ENCODE assay signal across 13 mouse cellular contexts in the genomic region with DNA sequence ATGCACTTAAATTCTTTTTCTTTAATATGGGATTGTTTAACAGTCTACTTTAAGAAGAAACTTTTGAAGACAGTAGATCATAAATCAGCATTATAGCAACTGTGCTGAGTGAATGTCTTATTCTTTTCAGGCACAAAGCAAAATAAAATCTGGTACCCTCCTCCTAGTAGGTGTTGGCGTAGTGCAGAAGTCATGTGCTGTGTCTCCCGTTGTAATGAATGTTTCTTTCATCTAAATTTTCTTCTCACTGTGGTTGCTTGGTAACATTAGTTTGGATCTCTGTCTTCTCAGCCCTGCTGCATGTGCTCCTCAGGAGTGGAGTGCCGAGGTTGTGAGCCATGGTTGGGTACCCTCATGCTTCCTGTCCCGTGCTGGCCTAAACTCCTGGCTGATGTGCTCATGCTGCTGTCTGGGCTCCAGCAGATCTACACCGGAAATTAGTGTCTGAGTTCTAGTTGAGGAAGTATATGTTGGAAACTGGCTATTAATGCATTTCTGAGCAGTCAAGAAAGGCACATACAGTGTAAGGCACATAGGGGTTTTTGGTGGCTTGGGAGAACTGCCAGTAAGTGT.
DNase-seq lines count a peak whose midpoint lies in the region; ATAC-seq and TF ChIP-seq lines count a peak whose summit lies in the region.
"Had no signal": no experiment of that assay in that cellular context is flagged by ENCODE, and none has a peak within 500 bp of the region (broad histone marks: within the 10 kb centered on the region; RNA-seq: fewer than 3 reads in every experiment).

No protein-coding gene starts in this region.

- no peak for DNase-seq in hindbrain, postnatal 0 days (ENCODE audit: low spot score)
- DNase-seq in hindbrain, embryonic 14.5 days (ENCODE audit: low spot score) = no peak
- DNase-seq in lung, postnatal 25 days (ENCODE audit: low spot score) = no peak
- no peak for DNase-seq in forebrain, embryonic 11.5 days (ENCODE audit: low spot score)
- DNase-seq: adrenal gland, adult 8-10 months; cerebellum, postnatal 25 days; thymus, postnatal 25 days had no signal

- H3K36me3 ChIP-seq in hindbrain, postnatal 0 days (ENCODE audit: insufficient read depth, low read length) = no peaks in the 10 kb centered on the region
- H3K36me3 ChIP-seq in hindbrain, embryonic 14.5 days (replicated peaks; ENCODE audit: control insufficient read depth, insufficient read depth) = peaks cover 8% of the 10 kb centered on the region; the same call in 1 of the 2 replicates
- peaks cover 16% of the 10 kb centered on the region for H3K36me3 ChIP-seq in lung, embryonic 16.5 days (ENCODE audit: control insufficient read depth, insufficient read depth, low read length)
- H3K36me3 ChIP-seq in embryonic facial prominence, embryonic 13.5 days = peaks cover 21% of the 10 kb centered on the region
- H3K36me3 ChIP-seq in forebrain, embryonic 11.5 days (ENCODE audit: control insufficient read depth, insufficient read depth, low read length) = no peaks in the 10 kb centered on the region
- H3K36me3 ChIP-seq: forebrain, embryonic 15.5 days; hindbrain, embryonic 15.5 days had no signal

- H3K27ac ChIP-seq in hindbrain, postnatal 0 days = no peak overlapping the region
- H3K27ac ChIP-seq in hindbrain, embryonic 14.5 days = no peak overlapping the region
- peak overlapping the region; percentile 50 for H3K27ac ChIP-seq in lung, embryonic 16.5 days (ENCODE audit: low read length)
- peak overlapping the region; percentile 39; the same call in 1 of the 2 replicates for H3K27ac ChIP-seq in embryonic facial prominence, embryonic 13.5 days
- H3K27ac ChIP-seq in forebrain, embryonic 11.5 days (ENCODE audit: low read depth, low read length) = no peak overlapping the region
- H3K27ac ChIP-seq: forebrain, embryonic 15.5 days; hindbrain, embryonic 15.5 days; midbrain, embryonic 10.5 days had no signal

- no peaks in the 10 kb centered on the region for H3K4me1 ChIP-seq in hindbrain, postnatal 0 days (ENCODE audit: insufficient read depth, low read length)
- no peaks in the 10 kb centered on the region for H3K4me1 ChIP-seq in hindbrain, embryonic 14.5 days (replicated peaks; ENCODE audit: control insufficient read depth, insufficient read depth, low read length)
- H3K4me1 ChIP-seq in lung, embryonic 16.5 days (replicated peaks; ENCODE audit: control insufficient read depth, insufficient read depth, low read length) = peaks cover 20% of the 10 kb centered on the region
- H3K4me1 ChIP-seq in embryonic facial prominence, embryonic 13.5 days = peaks cover 15% of the 10 kb centered on the region
- H3K4me1 ChIP-seq in forebrain, embryonic 11.5 days (replicated peaks; ENCODE audit: control insufficient read depth, insufficient read depth, low read length) = no peaks in the 10 kb centered on the region

- no peak overlapping the region for H3K9ac ChIP-seq in hindbrain, postnatal 0 days (replicated peaks; ENCODE audit: low read length)
- no peak overlapping the region for H3K9ac ChIP-seq in hindbrain, embryonic 14.5 days
- no peak overlapping the region for H3K9ac ChIP-seq in lung, embryonic 16.5 days (ENCODE audit: low read length)
- H3K9ac ChIP-seq in embryonic facial prominence, embryonic 13.5 days = no peak overlapping the region
- no peak overlapping the region for H3K9ac ChIP-seq in forebrain, embryonic 11.5 days (ENCODE audit: low read length)
- H3K9ac ChIP-seq: forebrain, embryonic 15.5 days; hindbrain, embryonic 15.5 days had no signal

- H3K4me2 ChIP-seq in hindbrain, postnatal 0 days (ENCODE audit: low read depth, low read length) = no peak overlapping the region
- no peak overlapping the region for H3K4me2 ChIP-seq in hindbrain, embryonic 14.5 days (replicated peaks)
- H3K4me2 ChIP-seq in lung, embryonic 16.5 days (ENCODE audit: low read depth, low read length) = no peak overlapping the region
- H3K4me2 ChIP-seq in embryonic facial prominence, embryonic 13.5 days = no peak overlapping the region
- no peak overlapping the region for H3K4me2 ChIP-seq in forebrain, embryonic 11.5 days (ENCODE audit: low read depth, low read length, severe bottlenecking)
- H3K4me2 ChIP-seq: forebrain, embryonic 15.5 days; hindbrain, embryonic 15.5 days had no signal

- H3K4me3 ChIP-seq in hindbrain, postnatal 0 days (ENCODE audit: low read length) = no peak overlapping the region
- H3K4me3 ChIP-seq in hindbrain, embryonic 14.5 days (replicated peaks; ENCODE audit: low read length) = no peak overlapping the region
- no peak overlapping the region for H3K4me3 ChIP-seq in lung, embryonic 16.5 days (ENCODE audit: low read length)
- H3K4me3 ChIP-seq in embryonic facial prominence, embryonic 13.5 days = no peak overlapping the region
- no peak overlapping the region for H3K4me3 ChIP-seq in forebrain, embryonic 11.5 days (ENCODE audit: low read depth, low read length)
- H3K4me3 ChIP-seq: forebrain, embryonic 15.5 days; hindbrain, embryonic 15.5 days; midbrain, embryonic 10.5 days had no signal

- H3K9me3 ChIP-seq in hindbrain, postnatal 0 days (ENCODE audit: low read length) = no peaks in the 10 kb centered on the region
- H3K9me3 ChIP-seq in hindbrain, embryonic 14.5 days (ENCODE audit: control insufficient read depth, low read length) = no peaks in the 10 kb centered on the region
- H3K9me3 ChIP-seq in lung, embryonic 16.5 days (ENCODE audit: control insufficient read depth, low read length) = no peaks in the 10 kb centered on the region
- H3K9me3 ChIP-seq in embryonic facial prominence, embryonic 13.5 days = no peaks in the 10 kb centered on the region
- H3K9me3 ChIP-seq in forebrain, embryonic 11.5 days (ENCODE audit: control insufficient read depth, low read length) = no peaks in the 10 kb centered on the region
- H3K9me3 ChIP-seq: forebrain, embryonic 15.5 days; hindbrain, embryonic 15.5 days; midbrain, embryonic 10.5 days had no signal

- ATAC-seq in hindbrain, postnatal 0 days = 0 out of 2 replicates have a peak, but pooled peaks have one; percentile 49
- ATAC-seq in hindbrain, embryonic 14.5 days (ENCODE audit: low FRiP score) = no peak
- peak; percentile 69 for ATAC-seq in lung, embryonic 16.5 days (ENCODE audit: low read depth)
- no peak for ATAC-seq in embryonic facial prominence, embryonic 13.5 days (ENCODE audit: insufficient number of reproducible peaks, insufficient read depth, low FRiP score, low TSS enrichment, low read depth)
- ATAC-seq in neutrophil, adult 5-6 weeks (ENCODE audit: extremely low read depth, insufficient number of reproducible peaks, low FRiP score, poor library complexity, severe bottlenecking) = peak; percentile 38; the same call in 1 of the 2 replicates
- no peak for ATAC-seq in forebrain, embryonic 11.5 days (replicated peaks; ENCODE audit: low FRiP score)
- ATAC-seq: forebrain, embryonic 15.5 days had no signal

- TF ChIP-seq CTCF in hindbrain, postnatal 0 days (IDR thresholded peaks at IDR 0.05; ENCODE audit: low read depth) = no peak

- no peaks in the 10 kb centered on the region for H3K27me3 ChIP-seq in hindbrain, postnatal 0 days (ENCODE audit: insufficient read depth, low read length)
- H3K27me3 ChIP-seq in hindbrain, embryonic 14.5 days (ENCODE audit: control insufficient read depth, insufficient read depth, low read length) = no peaks in the 10 kb centered on the region
- H3K27me3 ChIP-seq in lung, embryonic 16.5 days (ENCODE audit: control insufficient read depth, insufficient read depth, low read depth, low read length) = no peaks in the 10 kb centered on the region
- H3K27me3 ChIP-seq in embryonic facial prominence, embryonic 13.5 days = no peaks in the 10 kb centered on the region
- H3K27me3 ChIP-seq in forebrain, embryonic 11.5 days (ENCODE audit: control insufficient read depth, insufficient read depth, low read length) = no peaks in the 10 kb centered on the region
- H3K27me3 ChIP-seq: forebrain, embryonic 15.5 days; hindbrain, embryonic 15.5 days had no signal

- WGBS in hindbrain, postnatal 0 days = 48% methylated on average over 5 of the region's 5 CpGs
- WGBS in hindbrain, embryonic 14.5 days = 65% methylated on average over 5 of the region's 5 CpGs
- 59% methylated on average over 5 of the region's 5 CpGs for WGBS in lung, embryonic 16.5 days
- WGBS in embryonic facial prominence, embryonic 13.5 days = 74% methylated on average over 5 of the region's 5 CpGs
- WGBS in forebrain, embryonic 11.5 days = 82% methylated on average over 5 of the region's 5 CpGs

Comparison
In these comparisons a context has a peak if more than half of its experiments do, and no peak if none do; other contexts are left out.
1. ATAC-seq: peak in hindbrain, postnatal 0 days (single experiment), lung, embryonic 16.5 days (single experiment) and neutrophil, adult 5-6 weeks (single experiment); none in hindbrain, embryonic 14.5 days (single experiment), embryonic facial prominence, embryonic 13.5 days (single experiment) and forebrain, embryonic 11.5 days (single experiment).
2. H3K27ac ChIP-seq: peak in lung, embryonic 16.5 days (single experiment) and embryonic facial prominence, embryonic 13.5 days (single experiment); none in hindbrain, postnatal 0 days (single experiment), hindbrain, embryonic 14.5 days (single experiment) and forebrain, embryonic 11.5 days (single experiment).